Comparison of ENCODE assay signal across 8 mouse cellular contexts in genomic region chr14:62798608-62799101, GRCm38 (mm10). TPM values are rescaled to one million over a fixed set of nuclear protein-coding genes. Genes with fewer than 3 reads are reported as not detected.
DNase-seq lines count a peak whose midpoint lies in the region; ATAC-seq and TF ChIP-seq lines count a peak whose summit lies in the region.

No protein-coding gene starts in this region.

- DNase-seq in thymus, postnatal 0 days (ENCODE audit: low spot score), result peak; percentile 33
- DNase-seq in thymus, adult 2 months, result no peak
- peak; percentile 53 for DNase-seq in embryonic facial prominence, embryonic 10.5 days (ENCODE audit: low spot score)
- peak; percentile 10 for DNase-seq in kidney, postnatal 14 days
- peak; percentile 25 for DNase-seq in stomach, postnatal 0 days (ENCODE audit: low spot score)
- no peak for DNase-seq in left cerebral cortex, postnatal 4 days
- no peak for DNase-seq in spleen, postnatal 36 days (ENCODE audit: low spot score in 2 of 2)
- DNase-seq in gastrocnemius, postnatal 14 days, result no peak

- H3K36me3 ChIP-seq in thymus, adult 2 months (ENCODE audit: control insufficient read depth, insufficient read depth, low read length), result no peaks in the 10 kb centered on the region
- H3K36me3 ChIP-seq in embryonic facial prominence, embryonic 10.5 days (replicated peaks), result no peaks in the 10 kb centered on the region
- H3K36me3 ChIP-seq in stomach, postnatal 0 days (ENCODE audit: control insufficient read depth, insufficient read depth, low read length), result no peaks in the 10 kb centered on the region

- H3K9ac ChIP-seq in stomach, postnatal 0 days (ENCODE audit: low read length), result no peak overlapping the region

- H3K4me1 ChIP-seq in thymus, adult 2 months (replicated peaks; ENCODE audit: control insufficient read depth, insufficient read depth, low read length), result peaks cover 3% of the 10 kb centered on the region
- peaks cover 16% of the 10 kb centered on the region for H3K4me1 ChIP-seq in embryonic facial prominence, embryonic 10.5 days
- H3K4me1 ChIP-seq in stomach, postnatal 0 days (replicated peaks; ENCODE audit: control insufficient read depth, insufficient read depth), result no peaks in the 10 kb centered on the region

- TF ChIP-seq POLR2A in thymus, adult 2 months (IDR thresholded peaks at IDR 0.05; ENCODE audit: control insufficient read depth, extremely low read depth, insufficient read depth, low read length, poor library complexity), result no peak

- no peak overlapping the region for H3K4me3 ChIP-seq in thymus, adult 2 months (ENCODE audit: control insufficient read depth, insufficient read depth, low read length)
- peak overlapping the region; percentile 45 for H3K4me3 ChIP-seq in embryonic facial prominence, embryonic 10.5 days
- no peak overlapping the region for H3K4me3 ChIP-seq in stomach, postnatal 0 days (ENCODE audit: low read depth, low read length)

- no peak for TF ChIP-seq EP300 in stomach, postnatal 0 days (optimal IDR thresholded peaks at IDR 0.05)

- intact Hi-C loops in left cerebral cortex, postnatal 4 days (cut with DNase I), result no loop called here
- intact Hi-C loops in gastrocnemius, postnatal 14 days (cut with DNase I; ENCODE audit: low total_unique reads), result no loop called here

- no peaks in the 10 kb centered on the region for H3K9me3 ChIP-seq in embryonic facial prominence, embryonic 10.5 days
- no peaks in the 10 kb centered on the region for H3K9me3 ChIP-seq in stomach, postnatal 0 days (ENCODE audit: control insufficient read depth, low read length)

- H3K4me2 ChIP-seq in stomach, postnatal 0 days (replicated peaks; ENCODE audit: low read depth), result 0 out of 2 replicates have a peak overlapping the region, but pooled peaks have one; percentile 5

- ATAC-seq in stomach, postnatal 0 days (ENCODE audit: low FRiP score, low TSS enrichment), result peak; percentile 45; the same call in 1 of the 2 replicates

- no peak overlapping the region for H3K27ac ChIP-seq in thymus, adult 2 months (ENCODE audit: control insufficient read depth, insufficient read depth, low read length)
- no peak overlapping the region for H3K27ac ChIP-seq in embryonic facial prominence, embryonic 10.5 days (replicated peaks)
- no peak overlapping the region for H3K27ac ChIP-seq in stomach, postnatal 0 days (replicated peaks)

- no peaks in the 10 kb centered on the region for H3K27me3 ChIP-seq in thymus, adult 2 months (ENCODE audit: control insufficient read depth, insufficient read depth, low read length)
- H3K27me3 ChIP-seq in embryonic facial prominence, embryonic 10.5 days (replicated peaks; ENCODE audit: low read depth, poor library complexity, severe bottlenecking), result no peaks in the 10 kb centered on the region
- H3K27me3 ChIP-seq in stomach, postnatal 0 days (ENCODE audit: control insufficient read depth, insufficient read depth, low read length), result no peaks in the 10 kb centered on the region

- TF ChIP-seq CTCF in thymus, adult 2 months (IDR thresholded peaks at IDR 0.05; ENCODE audit: borderline replicate concordance, control insufficient read depth, extremely low read depth, insufficient read depth, low read length, poor library complexity), result no peak
- no peak for TF ChIP-seq CTCF in stomach, postnatal 0 days (IDR thresholded peaks at IDR 0.05; ENCODE audit: low read depth)

- 48% methylated on average over 4 of the region's 4 CpGs for WGBS in thymus, adult 2 months
- WGBS in embryonic facial prominence, embryonic 10.5 days, result 2% methylated on average over 4 of the region's 4 CpGs
- 4% methylated on average over 4 of the region's 4 CpGs for WGBS in stomach, postnatal 0 days

RNA-seq across cellular contexts. Expression of gene Ints6, which starts 37.7 kb away (rescaled TPM):
- 13.6 and 15.5 TPM in 2 replicates for polyA plus RNA-seq in thymus, postnatal 0 days (2015; fragmentation: Nextera tagmentation; extraction: Ambion mirVana)
- polyA plus RNA-seq in thymus, adult 2 months (2012; rRNA removed), result 8.8 and 14.0 TPM in 2 replicates
- 19.9 and 20.5 TPM in 2 replicates for polyA plus RNA-seq in embryonic facial prominence, embryonic 10.5 days (2016; fragmentation: Nextera tagmentation; extraction: Ambion mirVana)
- polyA plus RNA-seq in stomach, postnatal 0 days (2015; fragmentation: Nextera tagmentation; extraction: Ambion mirVana), result 6.7 and 10.3 TPM in 2 replicates
- 10 to 100 TPM; 35.8 to 37.6 TPM for total RNA-seq in left cerebral cortex, postnatal 4 days (2021)
- total RNA-seq in gastrocnemius, postnatal 14 days (2021), result 10 to 100 TPM; 11.8 to 12.3 TPM

RNA-seq across cellular contexts. Expression of gene Wdfy2, which starts 38.8 kb away (rescaled TPM):
- 4.2 and 5.1 TPM in 2 replicates for polyA plus RNA-seq in thymus, postnatal 0 days (2015; fragmentation: Nextera tagmentation; extraction: Ambion mirVana)
- polyA plus RNA-seq in thymus, adult 2 months (2012; rRNA removed), result 15.3 and 15.5 TPM in 2 replicates
- polyA plus RNA-seq in embryonic facial prominence, embryonic 10.5 days (2016; fragmentation: Nextera tagmentation; extraction: Ambion mirVana), result 13.6 and 16.0 TPM in 2 replicates
- 2.4 and 2.5 TPM in 2 replicates for polyA plus RNA-seq in stomach, postnatal 0 days (2015; fragmentation: Nextera tagmentation; extraction: Ambion mirVana)
- 10 to 100 TPM; 15.6 to 15.8 TPM for total RNA-seq in left cerebral cortex, postnatal 4 days (2021)
- 1 to 10 TPM; 7.4 to 7.8 TPM for total RNA-seq in gastrocnemius, postnatal 14 days (2021)

Comparison
In these comparisons a context has a peak if more than half of its experiments do, and no peak if none do; other contexts are left out.
1. DNase-seq: peak in thymus, postnatal 0 days (single experiment), embryonic facial prominence, embryonic 10.5 days (single experiment), kidney, postnatal 14 days (single experiment) and stomach, postnatal 0 days (single experiment); none in thymus, adult 2 months (single experiment), left cerebral cortex, postnatal 4 days (single experiment), spleen, postnatal 36 days (0 of 2) and gastrocnemius, postnatal 14 days (single experiment).